9 mouse cellular contexts compared by ENCODE assay signal in the genomic region with DNA sequence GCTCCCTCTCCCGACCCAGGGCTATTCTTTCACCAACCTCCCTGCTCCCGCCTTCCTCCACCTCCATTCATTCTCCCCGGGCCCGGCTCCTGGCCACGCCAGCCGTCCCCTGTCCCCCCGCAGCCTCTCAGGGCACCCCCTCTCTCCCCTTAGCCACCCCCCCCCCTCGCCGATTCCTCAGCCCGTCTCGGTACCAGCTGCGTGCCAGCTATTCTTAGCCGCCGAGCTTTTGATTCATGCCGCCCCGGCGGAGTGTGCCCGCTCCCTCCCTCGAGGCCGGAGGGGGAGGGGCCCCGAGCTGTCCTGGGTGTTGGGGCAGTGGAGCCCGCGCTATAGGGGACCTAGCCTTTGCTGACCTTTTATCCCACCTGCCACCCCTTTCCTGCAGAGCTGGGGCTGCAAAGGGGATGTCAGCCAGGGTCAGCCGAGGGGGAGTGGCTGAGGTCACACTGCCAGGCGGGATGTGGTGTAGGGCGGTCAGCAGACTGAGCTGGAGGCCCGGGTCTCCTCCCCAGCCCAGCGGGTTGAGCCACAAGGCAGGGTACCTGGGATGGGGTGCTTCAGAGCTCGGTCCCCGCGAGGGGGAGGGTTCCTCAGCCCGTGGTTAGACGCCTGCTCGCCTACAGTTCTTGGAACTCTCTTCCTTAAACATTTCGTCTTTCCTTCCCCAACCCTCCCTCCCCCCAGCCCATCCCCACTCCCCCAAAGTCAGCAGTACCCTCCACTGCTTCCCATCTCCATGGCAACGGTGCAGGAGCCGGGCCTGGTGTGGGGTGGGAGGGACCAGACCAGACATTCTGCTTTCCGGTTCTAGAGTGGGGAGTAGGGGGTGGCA. TPM values are rescaled to one million over a fixed set of nuclear protein-coding genes. Genes with fewer than 3 reads are reported as not detected.
DNase-seq lines count a peak whose midpoint lies in the region; ATAC-seq and TF ChIP-seq lines count a peak whose summit lies in the region.
"Had no signal": no experiment of that assay in that cellular context is flagged by ENCODE, and none has a peak within 500 bp of the region (broad histone marks: within the 10 kb centered on the region; RNA-seq: fewer than 3 reads in every experiment).

No protein-coding gene starts in this region.

- H3K4me3 ChIP-seq in kidney, embryonic 14.5 days (ENCODE audit: low read length) = peak overlapping the region; percentile 46
- peak overlapping the region; percentile 21 for H3K4me3 ChIP-seq in liver, embryonic 16.5 days (ENCODE audit: low read depth, low read length)
- H3K4me3 ChIP-seq in olfactory bulb, adult 2 months (ENCODE audit: insufficient read depth, low read depth, low read length) = peak overlapping the region; percentile 75

- no peaks in the 10 kb centered on the region for H3K9me3 ChIP-seq in kidney, embryonic 14.5 days (ENCODE audit: control insufficient read depth, low read length)
- H3K9me3 ChIP-seq in liver, embryonic 16.5 days (replicated peaks; ENCODE audit: control insufficient read depth, low read length) = no peaks in the 10 kb centered on the region

- TF ChIP-seq POLR2A in olfactory bulb, adult 2 months (IDR thresholded peaks at IDR 0.05; ENCODE audit: insufficient read depth, low read depth, low read length) = no peak

- no peak for TF ChIP-seq CTCF in olfactory bulb, adult 2 months (IDR thresholded peaks at IDR 0.05; ENCODE audit: insufficient read depth, low read depth, low read length)

- H3K4me2 ChIP-seq in kidney, embryonic 14.5 days (replicated peaks; ENCODE audit: low read depth, low read length) = peak overlapping the region; percentile 86
- H3K4me2 ChIP-seq in liver, embryonic 16.5 days (ENCODE audit: low read depth, low read length) = peak overlapping the region; percentile 41; the same call in 1 of the 2 replicates

- H3K36me3 ChIP-seq in kidney, embryonic 14.5 days (ENCODE audit: control insufficient read depth, insufficient read depth, low read length) = no peaks in the 10 kb centered on the region
- H3K36me3 ChIP-seq in liver, embryonic 16.5 days (ENCODE audit: control insufficient read depth, insufficient read depth) = no peaks in the 10 kb centered on the region

- peaks cover 31% of the 10 kb centered on the region for H3K4me1 ChIP-seq in kidney, embryonic 14.5 days (ENCODE audit: control insufficient read depth, insufficient read depth, low read length)
- H3K4me1 ChIP-seq in liver, embryonic 16.5 days (ENCODE audit: control insufficient read depth, low read depth, low read length) = no peaks in the 10 kb centered on the region; the same call in none of the 2 replicates
- H3K4me1 ChIP-seq in olfactory bulb, adult 2 months (ENCODE audit: control insufficient read depth, insufficient read depth, low read length) = peaks cover 32% of the 10 kb centered on the region

- peak overlapping the region; percentile 57 for H3K9ac ChIP-seq in kidney, embryonic 14.5 days (ENCODE audit: low read depth, low read length)
- no peak overlapping the region for H3K9ac ChIP-seq in liver, embryonic 16.5 days (ENCODE audit: low read depth, low read length)

- peaks cover 11% of the 10 kb centered on the region for H3K27me3 ChIP-seq in kidney, embryonic 14.5 days (ENCODE audit: control insufficient read depth, insufficient read depth, low read length)
- peaks cover 47% of the 10 kb centered on the region for H3K27me3 ChIP-seq in liver, embryonic 16.5 days (ENCODE audit: control insufficient read depth, insufficient read depth, low read depth, low read length)

- no peak overlapping the region for H3K27ac ChIP-seq in kidney, embryonic 14.5 days (ENCODE audit: low read depth, low read length)
- H3K27ac ChIP-seq in liver, embryonic 16.5 days (ENCODE audit: low read length) = no peak overlapping the region
- peak overlapping the region; percentile 91 for H3K27ac ChIP-seq in olfactory bulb, adult 2 months (ENCODE audit: insufficient read depth, low read depth, low read length)

- DNase-seq in ovary, adult 18-20 months (ENCODE audit: low spot score) = peak; percentile 11
- DNase-seq in ovary, postnatal 10 days (ENCODE audit: low spot score) = no peak
- DNase-seq in cerebellum, postnatal 10 days = peak; percentile 35 to 62
- no peak for DNase-seq in urinary bladder, adult 18-20 months (ENCODE audit: low spot score in 2 of 2)

- under 1% methylated on average over 38 of the region's 38 CpGs for WGBS in kidney, embryonic 14.5 days
- WGBS in liver, embryonic 16.5 days (ENCODE audit: insufficient replicate concordance) = 1% methylated on average over 30 of the region's 38 CpGs
- under 1% methylated on average over 38 of the region's 38 CpGs for WGBS in olfactory bulb, adult 2 months

- peak; percentile 11; the same call in 1 of the 2 replicates for ATAC-seq in granulocyte monocyte progenitor cell, adult 5-6 weeks (replicated peaks; ENCODE audit: poor library complexity, severe bottlenecking)
- ATAC-seq in kidney, embryonic 14.5 days (ENCODE audit: low FRiP score, low TSS enrichment) = peak; percentile 36
- ATAC-seq in liver, embryonic 16.5 days (ENCODE audit: low read depth) = no peak

RNA-seq across cellular contexts. Expression of gene Shank1, which starts 1.0 kb away (rescaled TPM):
- not detected in 2 replicates for total RNA-seq in granulocyte monocyte progenitor cell, adult 5-6 weeks (2014; fragmentation: Nextera tagmentation)
- not detected in 2 replicates for total RNA-seq in granulocyte monocyte progenitor cell, adult 5-6 weeks (2017)
- polyA plus RNA-seq in kidney, embryonic 14.5 days (2014; fragmentation: Nextera tagmentation; extraction: Ambion mirVana) = 1.3 and 1.9 TPM in 2 replicates
- polyA plus RNA-seq in liver, embryonic 16.5 days (2015; fragmentation: Nextera tagmentation; extraction: Ambion mirVana) = 0.01 and 0.02 TPM in 2 replicates
- 51.0 and 92.9 TPM in 2 replicates for polyA plus RNA-seq in olfactory bulb, adult 2 months (2012; ENCODE audit: insufficient read depth, insufficient read length, low replicate concordance, missing spikeins)

RNA-seq across cellular contexts. Expression of gene Clec11a, which starts 4.4 kb away (rescaled TPM):
- total RNA-seq in granulocyte monocyte progenitor cell, adult 5-6 weeks (2014; fragmentation: Nextera tagmentation) = 2.5 and 3.7 TPM in 2 replicates
- 4.4 and 4.8 TPM in 2 replicates for total RNA-seq in granulocyte monocyte progenitor cell, adult 5-6 weeks (2017)
- polyA plus RNA-seq in kidney, embryonic 14.5 days (2014; fragmentation: Nextera tagmentation; extraction: Ambion mirVana) = 3.4 TPM in 2 replicates
- 0.44 and 0.46 TPM in 2 replicates for polyA plus RNA-seq in liver, embryonic 16.5 days (2015; fragmentation: Nextera tagmentation; extraction: Ambion mirVana)
- polyA plus RNA-seq in olfactory bulb, adult 2 months (2012; ENCODE audit: insufficient read depth, insufficient read length, low replicate concordance, missing spikeins) = not detected in 2 replicates

RNA-seq across cellular contexts. Expression of gene Gm15517, which starts 49.8 kb away (rescaled TPM):
- not detected in 2 replicates for total RNA-seq in granulocyte monocyte progenitor cell, adult 5-6 weeks (2014; fragmentation: Nextera tagmentation)
- total RNA-seq in granulocyte monocyte progenitor cell, adult 5-6 weeks (2017) = not detected in 2 replicates
- polyA plus RNA-seq in kidney, embryonic 14.5 days (2014; fragmentation: Nextera tagmentation; extraction: Ambion mirVana) = not detected in 2 replicates
- not detected in 2 replicates for polyA plus RNA-seq in liver, embryonic 16.5 days (2015; fragmentation: Nextera tagmentation; extraction: Ambion mirVana)
- polyA plus RNA-seq in olfactory bulb, adult 2 months (2012; ENCODE audit: insufficient read depth, insufficient read length, low replicate concordance, missing spikeins) = not detected in 2 replicates
- total RNA-seq: neutrophil, adult 5-6 weeks had no signal

RNA-seq across cellular contexts. Expression of gene Acp4, which starts 53.9 kb away (rescaled TPM):
- not detected in 2 replicates for total RNA-seq in granulocyte monocyte progenitor cell, adult 5-6 weeks (2014; fragmentation: Nextera tagmentation)
- 0.26 TPM in 1 of 2 replicates, not detected in the other for total RNA-seq in granulocyte monocyte progenitor cell, adult 5-6 weeks (2017)
- not detected in 2 replicates for polyA plus RNA-seq in kidney, embryonic 14.5 days (2014; fragmentation: Nextera tagmentation; extraction: Ambion mirVana)
- not detected in 2 replicates for polyA plus RNA-seq in liver, embryonic 16.5 days (2015; fragmentation: Nextera tagmentation; extraction: Ambion mirVana)
- not detected in 2 replicates for polyA plus RNA-seq in olfactory bulb, adult 2 months (2012; ENCODE audit: insufficient read depth, insufficient read length, low replicate concordance, missing spikeins)
- total RNA-seq: neutrophil, adult 5-6 weeks had no signal

Comparison
In these comparisons a context has a peak if more than half of its experiments do, and no peak if none do; other contexts are left out.
1. DNase-seq: peak in ovary, adult 18-20 months (single experiment) and cerebellum, postnatal 10 days (2 of 2); none in ovary, postnatal 10 days (single experiment) and urinary bladder, adult 18-20 months (0 of 2).
2. H3K4me3 ChIP-seq: peak in every context shown above with its lines; median percentile 75 in olfactory bulb, adult 2 months; 46 in kidney, embryonic 14.5 days; 21 in liver, embryonic 16.5 days.
3. RNA of gene Shank1, which starts 1.0 kb away (polyA plus RNA-seq): 51.0 to 92.9 TPM in olfactory bulb, adult 2 months; 1.3 to 1.9 TPM in kidney, embryonic 14.5 days and 0.01 to 0.02 TPM in liver, embryonic 16.5 days; every median in the first group is over 10 times any median in the second.